Mouse (Mus musculus): ENCODE measurements around the gene Mta3.

DNA sequence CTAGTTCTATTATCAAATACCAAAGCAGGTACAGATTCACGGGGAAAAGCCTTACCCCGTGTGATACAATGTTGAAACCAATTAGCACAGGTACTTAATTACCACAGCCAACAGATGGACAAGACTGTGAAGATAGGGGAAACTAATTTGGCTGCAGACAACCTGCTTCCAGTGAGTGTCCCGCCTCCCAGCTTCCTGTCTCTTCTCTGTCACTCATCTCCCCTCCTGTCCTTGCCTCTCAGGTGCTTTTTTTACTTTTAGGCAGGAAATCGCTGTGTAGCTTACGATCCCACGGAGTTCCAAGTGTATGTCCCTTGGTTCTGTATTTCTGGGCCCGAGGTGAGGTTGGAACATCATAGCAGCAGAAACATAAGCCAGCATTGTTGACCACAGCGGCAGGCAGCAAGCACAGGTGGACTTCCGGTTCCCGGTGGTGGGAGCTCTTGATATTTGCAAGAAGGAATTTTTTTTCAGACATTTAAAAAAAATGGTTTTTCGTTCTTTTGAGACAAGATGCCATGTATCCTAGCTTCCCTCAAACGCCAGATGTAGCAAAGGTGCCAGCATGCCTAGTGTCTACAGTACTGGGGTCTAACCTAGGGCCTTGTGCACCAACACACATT, 102.6 kb downstream of the Mta3 start:
- no peak for TF ChIP-seq POLR2A (IDR thresholded peaks at IDR 0.05; ENCODE audit: control insufficient read depth, extremely low read depth, insufficient read depth, low read length, poor library complexity)
- no peak for TF ChIP-seq CTCF (IDR thresholded peaks at IDR 0.05; ENCODE audit: borderline replicate concordance, control insufficient read depth, extremely low read depth, insufficient read depth, low read length, poor library complexity)

All from thymus, adult 2 months (tissue).